Mouse (Mus musculus) heart, embryonic 15.5 days (tissue): Measurements from ENCODE around the gene Fyb2. TPM values are rescaled to one million over a fixed set of nuclear protein-coding genes. Genes with fewer than 3 reads are reported as not detected.

Experiments
- ATAC-seq: fragments of 200-750 bp; cut with Nextera tagmentation; replicated peaks from 2 replicates; pipeline ENCODE4 v1.8.0; 2017; ENCODE audit warnings: low read depth, moderate TSS enrichment; ENCODE audit not compliant: insufficient number of reproducible peaks, insufficient read depth, low FRiP score
- H3K27ac ChIP-seq: fragments of 300-500 bp; sonication (generic); 2 replicates; pipeline ENCODE4 v1.5.1; 2015; ENCODE audit warnings: mild to moderate bottlenecking, inconsistent platforms
- H3K27me3 ChIP-seq: fragments of 300-500 bp; sonication (generic); 2 replicates; pipeline ENCODE4 v1.6.1; 2015; ENCODE audit warnings: inconsistent platforms
- H3K36me3 ChIP-seq: fragments of 300-500 bp; sonication (generic); 2 replicates; pipeline ENCODE4 v1.6.1; 2015; ENCODE audit warnings: mild to moderate bottlenecking, inconsistent platforms
- H3K4me1 ChIP-seq: fragments of 300-500 bp; sonication (generic); replicated peaks from 2 replicates; pipeline ENCODE4 v1.6.1; 2015; ENCODE audit warnings: inconsistent platforms
- H3K4me2 ChIP-seq: fragments of 300-500 bp; sonication (generic); 2 replicates; pipeline ENCODE4 v1.6.1; 2015; ENCODE audit warnings: inconsistent platforms, mild to moderate bottlenecking, moderate library complexity
- H3K4me3 ChIP-seq: fragments of 300-500 bp; sonication (generic); 2 replicates; pipeline ENCODE4 v1.5.1; 2015; ENCODE audit warnings: mild to moderate bottlenecking, inconsistent platforms
- H3K9ac ChIP-seq: fragments of 300-500 bp; sonication (generic); 2 replicates; pipeline ENCODE4 v1.6.1; 2015; ENCODE audit warnings: mild to moderate bottlenecking, inconsistent platforms
- H3K9me3 ChIP-seq: fragments of 300-500 bp; sonication (generic); replicated peaks from 2 replicates; pipeline ENCODE4 v1.6.1; 2016; ENCODE audit warnings: inconsistent platforms
- WGBS: fragments of 180-500 bp; shearing (Covaris S2); methylation state at CpG from one replicate; pipeline ENCODE4 v1.1.7; 2015; ENCODE audit warnings: mixed read lengths; 5-methylcytosine and 5-hydroxymethylcytosine counted together
- polyA plus RNA-seq: library from polyadenylated mRNA; unstranded; fragments of >200 nt; fragmentation: Nextera tagmentation; extraction: Ambion mirVana; gene quantifications from 2 replicates; pipeline ENCODE4 v1.2.1, GENCODE M21; 2015

Fyb2 gene
- polyA plus RNA-seq, 1 experiment from 2014 or later, result 0.14 TPM

DNA sequence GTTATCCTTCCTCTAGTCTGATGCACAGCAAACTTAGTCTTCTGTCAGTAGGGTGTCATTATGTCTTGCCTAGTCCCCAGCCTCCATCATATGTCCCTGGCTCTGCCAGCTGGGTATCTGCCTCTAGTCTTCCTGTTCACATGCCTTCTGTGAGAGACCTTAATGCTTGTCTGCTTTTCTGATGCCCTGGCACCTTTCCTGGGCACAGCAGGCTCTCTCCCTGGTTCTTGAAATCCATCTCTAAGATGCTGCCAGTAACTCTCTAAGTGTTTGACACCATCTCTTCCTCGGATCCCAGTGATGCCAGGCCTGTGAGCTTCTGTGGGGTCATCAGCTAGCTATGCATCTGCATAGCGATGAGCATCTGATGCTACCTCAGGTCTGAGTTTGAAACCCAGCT lies 10.4 kb upstream of the Fyb2 start:
- no peaks in the 10 kb centered on the region for H3K27me3 ChIP-seq
- no peaks in the 10 kb centered on the region for H3K9me3 ChIP-seq
- no peak overlapping the region for H3K4me2 ChIP-seq
- no peak overlapping the region for H3K4me3 ChIP-seq
- WGBS, result 72% methylated on average over 2 of the region's 2 CpGs
- ATAC-seq, result no peak
- H3K27ac ChIP-seq, result no peak overlapping the region
- no peaks in the 10 kb centered on the region for H3K4me1 ChIP-seq
- H3K9ac ChIP-seq, result no peak overlapping the region
- H3K36me3 ChIP-seq, result no peaks in the 10 kb centered on the region

DNA sequence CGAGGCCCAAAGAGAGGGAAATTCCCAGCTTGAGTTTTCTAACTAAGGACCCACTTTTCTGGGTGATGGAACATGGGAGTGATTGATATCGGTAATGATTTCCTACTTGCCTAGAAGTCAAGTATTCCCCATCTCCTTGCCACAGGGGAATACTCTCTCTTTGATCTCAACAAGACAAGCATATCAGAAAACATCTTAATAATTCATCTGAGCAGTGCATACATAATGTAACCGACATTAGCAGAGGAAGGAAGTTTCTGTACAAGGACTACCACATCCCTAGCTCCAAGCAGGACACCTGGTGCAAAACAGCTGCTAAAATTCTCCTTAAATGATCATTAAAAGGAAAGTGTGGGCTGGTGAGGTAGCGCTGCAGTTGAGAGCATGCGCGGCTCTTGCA lies 8.2 kb upstream of the Fyb2 start:
- Histone ChIP-seq H3K9me3 (no peaks in the 10 kb centered on the region), H3K4me3 (no peak overlapping the region), H3K4me1 (no peaks in the 10 kb centered on the region), H3K36me3 (no peaks in the 10 kb centered on the region), H3K27ac (no peak overlapping the region), H3K4me2 (no peak overlapping the region), H3K9ac (no peak overlapping the region), H3K27me3 (no peaks in the 10 kb centered on the region)
- ATAC-seq, result no peak
- 86% methylated on average over 6 of the region's 6 CpGs for WGBS

DNA sequence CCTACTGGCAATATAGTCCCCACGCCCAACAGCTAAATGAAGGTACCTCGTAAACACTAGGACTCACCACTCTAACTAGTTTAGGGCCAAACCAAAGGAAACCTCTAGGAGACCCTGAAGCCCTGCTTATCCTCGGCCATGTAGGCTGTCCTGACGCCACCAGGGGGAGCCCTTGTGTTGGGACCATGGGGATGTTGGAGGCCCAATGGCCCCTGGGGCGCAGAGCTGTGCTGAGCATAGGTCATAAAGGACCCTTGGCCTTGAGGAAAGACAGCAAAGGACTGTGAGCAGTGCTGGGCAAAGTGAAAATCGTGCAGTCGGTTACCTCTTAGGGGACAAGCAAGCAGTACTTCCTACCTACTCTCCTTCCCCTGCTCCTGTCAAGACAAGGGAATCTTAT lies 1.6 kb upstream of the Fyb2 start:
- H3K27me3 ChIP-seq, result peaks cover 5% of the 10 kb centered on the region; the same call in 1 of the 2 replicates
- ATAC-seq, result peak; percentile 71; the same call in 1 of the 2 replicates
- H3K36me3 ChIP-seq, result no peaks in the 10 kb centered on the region
- no peaks in the 10 kb centered on the region for H3K9me3 ChIP-seq
- 28% methylated on average over 7 of the region's 7 CpGs for WGBS
- H3K27ac ChIP-seq, result no peak overlapping the region
- H3K9ac ChIP-seq, result no peak overlapping the region
- H3K4me3 ChIP-seq, result no peak overlapping the region
- H3K4me2 ChIP-seq, result no peak overlapping the region
- peaks cover 3% of the 10 kb centered on the region; the same call in 1 of the 2 replicates for H3K4me1 ChIP-seq

DNA sequence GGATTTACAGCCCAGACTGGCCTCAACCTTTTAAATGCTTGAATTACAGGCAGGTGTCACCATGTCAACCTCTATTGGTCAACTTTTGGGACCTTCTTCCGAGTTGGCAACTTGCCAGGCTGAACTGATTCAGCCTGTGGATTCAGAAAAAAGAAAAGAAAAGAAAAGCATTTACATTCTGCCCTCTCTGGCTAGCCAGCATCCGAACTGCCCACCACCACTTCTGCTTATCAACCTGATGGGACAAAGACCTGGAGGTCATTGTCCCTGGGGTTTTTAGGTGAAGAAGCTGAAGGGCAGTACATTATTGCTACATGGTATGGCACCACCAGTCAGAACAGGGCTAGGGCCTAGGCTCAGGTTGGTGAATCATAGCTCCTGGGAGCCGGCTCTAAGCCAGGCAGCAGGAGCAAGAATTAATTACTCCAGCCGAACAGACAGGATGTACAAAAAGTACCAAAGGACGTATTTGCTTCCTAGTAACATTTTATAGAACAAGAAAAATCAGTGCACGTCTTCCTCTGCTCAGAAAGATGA lies 1.5 kb downstream of the Fyb2 start:
- H3K4me3 ChIP-seq, result no peak overlapping the region
- no peak overlapping the region for H3K4me2 ChIP-seq
- H3K9ac ChIP-seq, result no peak overlapping the region
- no peaks in the 10 kb centered on the region for H3K9me3 ChIP-seq
- peaks cover 3% of the 10 kb centered on the region; the same call in 1 of the 2 replicates for H3K4me1 ChIP-seq
- no peak overlapping the region for H3K27ac ChIP-seq
- no peaks in the 10 kb centered on the region for H3K36me3 ChIP-seq
- WGBS, result 73% methylated on average over 6 of the region's 6 CpGs
- ATAC-seq, result no peak
- H3K27me3 ChIP-seq, result peaks cover 5% of the 10 kb centered on the region; the same call in 1 of the 2 replicates

DNA sequence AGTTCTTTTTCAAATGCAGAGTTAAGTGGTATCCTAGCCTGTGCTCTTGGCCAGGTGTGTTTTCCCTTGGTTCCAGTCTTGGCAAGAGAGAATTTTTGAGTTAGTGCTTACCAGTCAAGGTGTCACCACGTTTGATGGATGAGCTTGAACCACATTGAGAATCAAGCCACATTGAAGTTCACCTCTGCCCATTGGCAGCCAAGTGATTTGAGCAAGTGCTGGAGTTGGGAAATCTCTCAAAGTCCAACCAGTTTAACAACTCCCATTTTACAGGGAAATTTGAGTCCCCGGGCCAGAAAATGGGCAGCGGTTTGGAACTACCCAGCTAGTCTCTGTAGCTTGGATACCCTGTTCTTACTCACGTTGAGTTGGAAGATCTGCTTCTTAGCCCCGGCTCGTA lies 4.8 kb downstream of the Fyb2 start:
- Histone ChIP-seq H3K27me3 (peaks cover 5% of the 10 kb centered on the region; the same call in 1 of the 2 replicates), H3K9me3 (no peaks in the 10 kb centered on the region), H3K4me3 (no peak overlapping the region), H3K27ac (no peak overlapping the region), H3K4me1 (peaks cover 3% of the 10 kb centered on the region; the same call in 1 of the 2 replicates), H3K9ac (no peak overlapping the region), H3K36me3 (no peaks in the 10 kb centered on the region), H3K4me2 (no peak overlapping the region)
- ATAC-seq, result no peak
- 76% methylated on average over 6 of the region's 6 CpGs for WGBS

DNA sequence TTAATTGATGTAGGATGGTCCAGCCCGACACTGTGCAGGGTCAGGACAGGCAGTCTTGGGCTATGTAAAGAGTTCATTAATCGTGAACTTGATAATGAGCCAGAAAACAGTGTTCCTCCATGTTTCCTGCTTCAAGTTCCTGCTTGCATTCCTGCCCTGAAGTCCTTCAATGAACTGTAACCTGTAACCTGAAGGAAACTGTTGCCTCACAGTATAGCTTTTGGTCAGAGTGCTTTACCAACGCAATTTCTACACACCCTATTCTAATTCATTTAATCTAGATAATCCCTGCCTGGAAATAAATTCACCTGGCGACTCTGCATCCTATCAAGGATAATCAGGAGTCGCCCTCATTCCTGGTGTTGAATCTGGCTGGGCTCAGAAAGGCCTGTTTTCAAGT lies 12.1 kb downstream of the Fyb2 start:
- Histone ChIP-seq H3K36me3 (no peaks in the 10 kb centered on the region), H3K4me3 (no peak overlapping the region), H3K27ac (no peak overlapping the region), H3K9me3 (no peaks in the 10 kb centered on the region), H3K9ac (no peak overlapping the region), H3K4me1 (no peaks in the 10 kb centered on the region), H3K4me2 (no peak overlapping the region), H3K27me3 (no peaks in the 10 kb centered on the region)
- ATAC-seq, result no peak
- whole genome bisulfite sequencing, result 81% methylated on average over 5 of the region's 5 CpGs

DNA sequence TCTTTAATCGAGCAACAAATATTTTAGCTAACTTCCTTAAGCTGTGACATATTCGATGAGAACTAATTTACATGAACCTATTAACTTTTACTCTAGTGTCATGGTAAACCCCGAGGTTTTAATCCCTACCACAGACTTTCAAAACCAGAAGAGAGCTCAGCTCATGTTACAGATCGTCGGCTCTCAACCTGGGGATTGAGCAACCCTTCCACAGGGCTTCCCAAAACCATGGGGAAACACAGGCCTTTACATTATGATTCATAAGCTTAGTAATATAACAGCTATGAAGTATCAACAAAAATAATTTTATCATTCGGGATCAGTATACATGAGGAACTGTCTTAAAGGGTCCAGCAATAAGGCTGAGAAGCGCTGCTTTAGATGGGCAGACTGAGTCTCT lies 15.9 kb downstream of the Fyb2 start:
- no peak for ATAC-seq
- Histone ChIP-seq H3K27ac (no peak overlapping the region), H3K9ac (no peak overlapping the region), H3K4me3 (no peak overlapping the region), H3K4me2 (no peak overlapping the region), H3K27me3 (no peaks in the 10 kb centered on the region), H3K36me3 (no peaks in the 10 kb centered on the region), H3K9me3 (no peaks in the 10 kb centered on the region), H3K4me1 (no peaks in the 10 kb centered on the region)
- 82% methylated on average over 7 of the region's 7 CpGs for WGBS

DNA sequence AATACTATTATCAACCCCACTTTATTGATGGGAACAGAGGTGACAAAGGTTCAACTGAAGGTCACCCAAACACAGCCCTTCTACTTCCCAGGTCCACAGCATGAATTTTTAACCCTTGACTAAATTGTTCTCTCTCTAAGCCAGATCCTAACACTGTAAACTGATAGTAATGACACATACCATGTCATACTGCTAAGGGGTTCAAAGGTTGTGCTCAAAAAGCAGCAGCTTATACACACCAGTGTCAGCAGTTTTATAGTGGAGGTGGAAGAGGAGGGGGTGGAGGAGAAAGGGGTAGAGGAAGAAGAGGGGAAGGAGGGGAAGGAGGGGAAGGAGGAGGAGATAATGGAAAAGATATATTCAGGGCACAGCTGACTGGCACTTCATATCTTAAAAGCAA lies 20.4 kb downstream of the Fyb2 start:
- Histone ChIP-seq H3K36me3 (no peaks in the 10 kb centered on the region), H3K9ac (no peak overlapping the region), H3K4me1 (peaks cover 18% of the 10 kb centered on the region), H3K4me3 (no peak overlapping the region), H3K4me2 (no peak overlapping the region), H3K27ac (no peak overlapping the region), H3K9me3 (no peaks in the 10 kb centered on the region), H3K27me3 (no peaks in the 10 kb centered on the region)
- no peak for ATAC-seq

DNA sequence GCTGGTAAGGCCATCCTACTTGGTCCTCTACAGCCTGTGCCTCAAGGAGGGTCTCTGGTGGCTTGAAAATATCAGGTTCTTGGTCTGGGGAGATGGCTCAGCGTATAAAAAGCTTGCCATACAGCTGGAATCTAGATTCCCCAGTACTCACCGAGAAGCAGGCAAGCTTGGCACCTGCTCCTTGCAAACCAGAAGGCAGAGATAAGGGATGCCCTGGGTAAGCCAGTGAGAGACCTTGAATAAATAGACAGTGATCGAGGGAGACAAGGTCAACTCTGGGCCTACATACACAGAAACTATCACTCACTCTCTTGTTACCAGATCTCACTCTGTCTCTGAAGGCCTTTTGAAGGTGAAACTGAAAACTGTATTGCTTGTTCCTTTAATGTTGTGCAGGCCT lies 21.7 kb downstream of the Fyb2 start:
- no peaks in the 10 kb centered on the region for H3K36me3 ChIP-seq
- ATAC-seq, result no peak
- H3K27ac ChIP-seq, result no peak overlapping the region
- H3K4me1 ChIP-seq, result peaks cover 18% of the 10 kb centered on the region
- no peak overlapping the region for H3K9ac ChIP-seq
- H3K4me2 ChIP-seq, result no peak overlapping the region
- no peaks in the 10 kb centered on the region for H3K27me3 ChIP-seq
- no peak overlapping the region for H3K4me3 ChIP-seq
- 42% methylated on average over 3 of the region's 3 CpGs for WGBS
- H3K9me3 ChIP-seq, result no peaks in the 10 kb centered on the region

DNA sequence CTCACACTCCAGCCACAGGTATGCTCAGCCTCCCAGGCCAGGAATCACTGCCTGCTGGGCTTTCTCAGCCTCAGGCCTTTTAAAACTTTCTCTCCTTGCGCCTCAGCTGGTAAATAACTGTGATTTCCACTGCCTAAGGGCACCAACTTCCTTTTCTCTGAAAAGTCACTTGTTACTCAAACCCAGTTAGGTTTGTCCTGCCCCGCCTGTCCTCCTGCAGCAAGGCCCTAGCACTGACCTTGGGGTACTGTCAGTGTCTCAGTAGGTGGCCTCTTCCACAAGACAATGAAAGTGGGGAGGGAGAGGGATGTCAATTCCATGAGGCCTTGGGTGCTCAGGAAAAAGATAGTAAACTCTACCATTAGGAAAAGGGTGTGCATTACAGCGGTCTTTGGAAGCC lies 22.2 kb downstream of the Fyb2 start:
- Histone ChIP-seq H3K4me2 (no peak overlapping the region), H3K36me3 (no peaks in the 10 kb centered on the region), H3K27me3 (no peaks in the 10 kb centered on the region), H3K9me3 (no peaks in the 10 kb centered on the region), H3K27ac (no peak overlapping the region), H3K4me1 (peaks cover 18% of the 10 kb centered on the region), H3K4me3 (no peak overlapping the region), H3K9ac (no peak overlapping the region)
- WGBS, result 74% methylated on average over 3 of the region's 3 CpGs
- ATAC-seq, result no peak

DNA sequence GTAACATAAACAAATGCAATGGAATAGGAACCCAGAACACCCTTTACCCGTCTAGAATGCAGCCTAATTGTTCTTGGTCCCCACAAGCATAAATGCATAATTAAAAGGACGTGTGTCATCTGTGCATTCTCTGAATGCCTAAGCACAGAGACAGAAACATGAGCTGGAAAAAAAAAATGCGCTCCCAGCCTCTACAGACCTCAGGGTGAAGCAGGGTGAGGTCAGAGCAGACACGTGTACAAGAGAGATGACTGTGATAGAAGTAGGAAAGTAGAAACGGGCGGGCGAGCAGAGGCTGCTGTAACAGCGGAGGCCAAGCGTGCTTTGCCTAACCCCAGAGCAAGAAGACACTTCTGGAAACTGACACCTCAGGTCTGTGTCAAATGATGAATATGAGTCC lies 22.8 kb downstream of the Fyb2 start:
- no peaks in the 10 kb centered on the region for H3K27me3 ChIP-seq
- peaks cover 18% of the 10 kb centered on the region for H3K4me1 ChIP-seq
- H3K9ac ChIP-seq, result no peak overlapping the region
- H3K4me3 ChIP-seq, result no peak overlapping the region
- no peak overlapping the region for H3K4me2 ChIP-seq
- no peaks in the 10 kb centered on the region for H3K36me3 ChIP-seq
- ATAC-seq, result no peak
- 35% methylated on average over 9 of the region's 9 CpGs for WGBS
- no peak overlapping the region for H3K27ac ChIP-seq
- H3K9me3 ChIP-seq, result no peaks in the 10 kb centered on the region

DNA sequence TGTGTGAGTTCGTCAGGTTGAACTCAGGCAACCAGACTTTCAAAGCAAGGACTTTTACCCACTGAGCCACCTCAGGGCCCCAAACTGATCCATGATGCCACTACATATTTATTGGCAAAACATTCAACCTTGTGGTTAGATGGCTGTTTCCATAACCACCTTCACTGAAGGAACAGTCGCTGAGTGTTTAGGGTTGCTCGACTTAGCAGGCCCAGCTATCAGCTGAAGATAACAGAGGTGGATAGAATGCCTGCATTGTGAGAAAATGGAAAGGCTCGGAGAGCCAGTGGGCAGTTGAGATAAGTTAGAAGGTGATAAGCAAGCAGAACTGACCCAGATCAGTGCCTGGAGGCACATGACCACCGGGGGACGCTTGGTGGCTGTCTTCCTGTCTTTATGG lies 26.3 kb downstream of the Fyb2 start:
- Histone ChIP-seq H3K4me1 (peaks cover 18% of the 10 kb centered on the region), H3K27ac (no peak overlapping the region), H3K36me3 (no peaks in the 10 kb centered on the region), H3K27me3 (no peaks in the 10 kb centered on the region), H3K4me3 (no peak overlapping the region), H3K9me3 (no peaks in the 10 kb centered on the region), H3K9ac (no peak overlapping the region), H3K4me2 (no peak overlapping the region)
- 22% methylated on average over 6 of the region's 6 CpGs for WGBS
- ATAC-seq, result no peak
